Mouse (Mus musculus): ENCODE measurements around the gene Plxnd1. TPM values are rescaled to one million over a fixed set of nuclear protein-coding genes. Genes with fewer than 3 reads are reported as not detected.

Gene Plxnd1
- total and polyA plus RNA-seq, 3 experiments: 58.8 to 90.6 (median 79.9) TPM

- Histone ChIP-seq H3K4me3 (no peak overlapping the region), H3K27me3 (ENCODE audit: control insufficient read depth, insufficient read depth, low read length) (no peaks in the 10 kb centered on the region), H3K27ac (no peak overlapping the region), H3K9ac (ENCODE audit: low read depth, low read length) (no peak overlapping the region), H3K4me1 (ENCODE audit: control insufficient read depth, insufficient read depth, low read length) (peaks cover 2% of the 10 kb centered on the region), H3K79me2 (replicated peaks; ENCODE audit: control insufficient read depth, insufficient read depth, low read length) (no peaks in the 10 kb centered on the region), H3K36me3 (ENCODE audit: control insufficient read depth, insufficient read depth, low read length) (no peaks in the 10 kb centered on the region)
- TF ChIP-seq EP300 (IDR thresholded peaks at IDR 0.05; ENCODE audit: insufficient read depth, low read depth, low read length) (no peak), CTCF (IDR thresholded peaks at IDR 0.05) (no peak), POLR2A (IDR thresholded peaks at IDR 0.05; ENCODE audit: insufficient read depth, low read depth, low read length) (no peak)
- DNase-seq: no peak
- WGBS: 67% methylated on average over 1 of the region's 1 CpGs
- intact Hi-C loops (cut with DNase I): no loop called here
These were observed 56.0 kb downstream of the Plxnd1 start for GRCm38 (mm10) chr6:115938798-115939197.

GRCm38 (mm10) chr6:115938011-115938410 is 56.8 kb downstream of the Plxnd1 start:
- H3K36me3 ChIP-seq (ENCODE audit: control insufficient read depth, insufficient read depth, low read length): no peaks in the 10 kb centered on the region
- 96% methylated on average over 2 of the region's 2 CpGs for WGBS
- intact Hi-C loops (cut with DNase I): no loop called here

GRCm38 (mm10) chr6:115935544-115935943 is 59.3 kb downstream of the Plxnd1 start:
- Histone ChIP-seq H3K27ac (no peak overlapping the region), H3K4me1 (ENCODE audit: control insufficient read depth, insufficient read depth, low read length) (no peaks in the 10 kb centered on the region), H3K79me2 (replicated peaks; ENCODE audit: control insufficient read depth, insufficient read depth, low read length) (no peaks in the 10 kb centered on the region), H3K9ac (ENCODE audit: low read depth, low read length) (no peak overlapping the region), H3K4me3 (no peak overlapping the region), H3K36me3 (ENCODE audit: control insufficient read depth, insufficient read depth, low read length) (no peaks in the 10 kb centered on the region), H3K27me3 (ENCODE audit: control insufficient read depth, insufficient read depth, low read length) (no peaks in the 10 kb centered on the region)
- WGBS: 82% methylated on average over 8 of the region's 8 CpGs
- no peak for DNase-seq
- intact Hi-C loops (cut with DNase I): no loop called here
- no peak for TF ChIP-seq POLR2A (IDR thresholded peaks at IDR 0.05; ENCODE audit: insufficient read depth, low read depth, low read length)
- TF ChIP-seq EP300 (IDR thresholded peaks at IDR 0.05; ENCODE audit: insufficient read depth, low read depth, low read length): no peak
- TF ChIP-seq CTCF (IDR thresholded peaks at IDR 0.05): no peak

More at GRCm38 (mm10) chr6:115938011-115938410, 56.8 kb downstream of the Plxnd1 start:
- H3K9ac ChIP-seq (ENCODE audit: low read depth, low read length): no peak overlapping the region
- H3K4me3 ChIP-seq: no peak overlapping the region
- no peaks in the 10 kb centered on the region for H3K79me2 ChIP-seq (replicated peaks; ENCODE audit: control insufficient read depth, insufficient read depth, low read length)
- no peak for DNase-seq
- no peak for TF ChIP-seq EP300 (IDR thresholded peaks at IDR 0.05; ENCODE audit: insufficient read depth, low read depth, low read length)
- no peak for TF ChIP-seq POLR2A (IDR thresholded peaks at IDR 0.05; ENCODE audit: insufficient read depth, low read depth, low read length)
- no peak for TF ChIP-seq CTCF (IDR thresholded peaks at IDR 0.05)
- H3K4me1 ChIP-seq (ENCODE audit: control insufficient read depth, insufficient read depth, low read length): no peaks in the 10 kb centered on the region
- H3K27me3 ChIP-seq (ENCODE audit: control insufficient read depth, insufficient read depth, low read length): no peaks in the 10 kb centered on the region
- H3K27ac ChIP-seq: no peak overlapping the region

- intact Hi-C loops (cut with DNase I): no loop called here
- TF ChIP-seq POLR2A (IDR thresholded peaks at IDR 0.05; ENCODE audit: insufficient read depth, low read depth, low read length) (no peak), CTCF (IDR thresholded peaks at IDR 0.05) (no peak), EP300 (IDR thresholded peaks at IDR 0.05; ENCODE audit: insufficient read depth, low read depth, low read length) (no peak)
- Histone ChIP-seq H3K79me2 (replicated peaks; ENCODE audit: control insufficient read depth, insufficient read depth, low read length) (no peaks in the 10 kb centered on the region), H3K36me3 (ENCODE audit: control insufficient read depth, insufficient read depth, low read length) (no peaks in the 10 kb centered on the region), H3K9ac (ENCODE audit: low read depth, low read length) (no peak overlapping the region), H3K27me3 (ENCODE audit: control insufficient read depth, insufficient read depth, low read length) (no peaks in the 10 kb centered on the region), H3K4me1 (ENCODE audit: control insufficient read depth, insufficient read depth, low read length) (peaks cover 4% of the 10 kb centered on the region; the same call in 1 of the 2 replicates), H3K27ac (no peak overlapping the region), H3K4me3 (no peak overlapping the region)
- 92% methylated on average over 3 of the region's 3 CpGs for WGBS
- DNase-seq: no peak
These were observed 62.4 kb downstream of the Plxnd1 start for GRCm38 (mm10) chr6:115932391-115932790.

GRCm38 (mm10) chr6:115931639-115932038 is 63.2 kb downstream of the Plxnd1 start, which contains the start of gene Rho:
Gene Rho (plus strand): TSS chr6:115931748.
- intact Hi-C loops (cut with DNase I): no loop called here

GRCm38 (mm10) chr6:115930018-115930417 is 64.8 kb downstream of the Plxnd1 start:
- H3K27me3 ChIP-seq (ENCODE audit: control insufficient read depth, insufficient read depth, low read length): no peaks in the 10 kb centered on the region
- DNase-seq: no peak
- no peaks in the 10 kb centered on the region for H3K79me2 ChIP-seq (replicated peaks; ENCODE audit: control insufficient read depth, insufficient read depth, low read length)
- H3K27ac ChIP-seq: no peak overlapping the region
- peaks cover 4% of the 10 kb centered on the region; the same call in 1 of the 2 replicates for H3K4me1 ChIP-seq (ENCODE audit: control insufficient read depth, insufficient read depth, low read length)
- no peaks in the 10 kb centered on the region for H3K36me3 ChIP-seq (ENCODE audit: control insufficient read depth, insufficient read depth, low read length)
- intact Hi-C loops (cut with DNase I): no loop called here
- TF ChIP-seq EP300 (IDR thresholded peaks at IDR 0.05; ENCODE audit: insufficient read depth, low read depth, low read length): no peak
- TF ChIP-seq CTCF (IDR thresholded peaks at IDR 0.05): no peak
- no peak for TF ChIP-seq POLR2A (IDR thresholded peaks at IDR 0.05; ENCODE audit: insufficient read depth, low read depth, low read length)
- 55% methylated on average over 5 of the region's 5 CpGs for WGBS
- no peak overlapping the region for H3K4me3 ChIP-seq
- H3K9ac ChIP-seq (ENCODE audit: low read depth, low read length): no peak overlapping the region

More at GRCm38 (mm10) chr6:115931639-115932038, 63.2 kb downstream of the Plxnd1 start, which contains the start of gene Rho:
- no peaks in the 10 kb centered on the region for H3K36me3 ChIP-seq (ENCODE audit: control insufficient read depth, insufficient read depth, low read length)
- no peaks in the 10 kb centered on the region for H3K27me3 ChIP-seq (ENCODE audit: control insufficient read depth, insufficient read depth, low read length)
- no peak within 1 kb of the TSS for H3K9ac ChIP-seq (ENCODE audit: low read depth, low read length)
- no peak within 1 kb of the TSS for H3K4me3 ChIP-seq
- no peak for DNase-seq
- H3K79me2 ChIP-seq (replicated peaks; ENCODE audit: control insufficient read depth, insufficient read depth, low read length): no peaks in the 10 kb centered on the region
- H3K4me1 ChIP-seq (ENCODE audit: control insufficient read depth, insufficient read depth, low read length): peaks cover 4% of the 10 kb centered on the region; the same call in 1 of the 2 replicates
- TF ChIP-seq POLR2A (IDR thresholded peaks at IDR 0.05; ENCODE audit: insufficient read depth, low read depth, low read length) (no peak), EP300 (IDR thresholded peaks at IDR 0.05; ENCODE audit: insufficient read depth, low read depth, low read length) (no peak), CTCF (IDR thresholded peaks at IDR 0.05) (no peak)
- 90% methylated on average over 14 of the region's 14 CpGs for WGBS
- no peak within 1 kb of the TSS for H3K27ac ChIP-seq

All from heart, adult 2 months (tissue).